Mouse (Mus musculus): ENCODE measurements around the gene Rab9.

GRCm38 (mm10) chrX:166407865-166408264, 71.8 kb downstream of the Rab9 start:
- TF ChIP-seq GATA1 (IDR thresholded peaks at IDR 0.05; ENCODE audit: borderline replicate concordance, low read length), result no peak
- TF ChIP-seq FLI1 (IDR thresholded peaks at IDR 0.05; ENCODE audit: low read length), result no peak

Measured in megakaryocyte, embryonic 14.5 days (primary cell).